Mouse (Mus musculus) kidney, postnatal 10 days (tissue): ENCODE data around the gene Dusp7.

Source experiments
- DNase-seq: peaks from one replicate; pipeline ENCODE4 v3.0.0; 2021; ENCODE audit warnings: mixed read lengths

The Dusp7 gene

GRCm38 (mm10) chr9:106355217-106355974 is 13.0 kb upstream of the Dusp7 start:
- DNase-seq: no peak

GRCm38 (mm10) chr9:106355975-106356286 is 12.5 kb upstream of the Dusp7 start:
- no peak for DNase-seq

GRCm38 (mm10) chr9:106356323-106356844 is 12.0 kb upstream of the Dusp7 start:
- peak; percentile 64 for DNase-seq

GRCm38 (mm10) chr9:106357167-106357566 is 11.3 kb upstream of the Dusp7 start:
- no peak for DNase-seq

- DNase-seq: no peak
Measured at GRCm38 (mm10) chr9:106359297-106359696, 9.1 kb upstream of the Dusp7 start.

GRCm38 (mm10) chr9:106361140-106361539 is 7.3 kb upstream of the Dusp7 start:
- no peak for DNase-seq

GRCm38 (mm10) chr9:106365333-106365732 is 3.1 kb upstream of the Dusp7 start:
- DNase-seq: no peak

- no peak for DNase-seq
Measured at GRCm38 (mm10) chr9:106366188-106366587, 2.2 kb upstream of the Dusp7 start.

- DNase-seq: no peak
Measured at GRCm38 (mm10) chr9:106367001-106367400, 1.4 kb upstream of the Dusp7 start.

GRCm38 (mm10) chr9:106367592-106368111 is 780 bp upstream of the Dusp7 start:
- DNase-seq: peak; percentile 99

GRCm38 (mm10) chr9:106368831-106369501 is 534 bp downstream of the Dusp7 start:
- DNase-seq: peak; percentile 75

- DNase-seq: peak; percentile 61
Measured at GRCm38 (mm10) chr9:106369801-106370485, 1.5 kb downstream of the Dusp7 start.

GRCm38 (mm10) chr9:106370620-106371383 is 2.4 kb downstream of the Dusp7 start:
- DNase-seq: no peak

- no peak for DNase-seq
Measured at GRCm38 (mm10) chr9:106371384-106371671, 2.9 kb downstream of the Dusp7 start.

GRCm38 (mm10) chr9:106371776-106372175 is 3.3 kb downstream of the Dusp7 start:
- DNase-seq: peak; percentile 93

- no peak for DNase-seq
Measured at GRCm38 (mm10) chr9:106372431-106373412, 4.3 kb downstream of the Dusp7 start.

- no peak for DNase-seq
Measured at GRCm38 (mm10) chr9:106373973-106374372, 5.5 kb downstream of the Dusp7 start.

- DNase-seq: no peak
Measured at GRCm38 (mm10) chr9:106377247-106377646, 8.8 kb downstream of the Dusp7 start.

- no peak for DNase-seq
Measured at GRCm38 (mm10) chr9:106378045-106378444, 9.6 kb downstream of the Dusp7 start.

GRCm38 (mm10) chr9:106378753-106379152 is 10.3 kb downstream of the Dusp7 start:
- no peak for DNase-seq

GRCm38 (mm10) chr9:106386181-106386864 is 17.9 kb downstream of the Dusp7 start:
- no peak for DNase-seq
